Mouse (Mus musculus): ENCODE data around the gene Psma6. TPM values are rescaled to one million over a fixed set of nuclear protein-coding genes. Genes with fewer than 3 reads are reported as not detected.

Psma6 gene
- polyA plus RNA-seq, 1 experiment: 41.7 TPM

DNA sequence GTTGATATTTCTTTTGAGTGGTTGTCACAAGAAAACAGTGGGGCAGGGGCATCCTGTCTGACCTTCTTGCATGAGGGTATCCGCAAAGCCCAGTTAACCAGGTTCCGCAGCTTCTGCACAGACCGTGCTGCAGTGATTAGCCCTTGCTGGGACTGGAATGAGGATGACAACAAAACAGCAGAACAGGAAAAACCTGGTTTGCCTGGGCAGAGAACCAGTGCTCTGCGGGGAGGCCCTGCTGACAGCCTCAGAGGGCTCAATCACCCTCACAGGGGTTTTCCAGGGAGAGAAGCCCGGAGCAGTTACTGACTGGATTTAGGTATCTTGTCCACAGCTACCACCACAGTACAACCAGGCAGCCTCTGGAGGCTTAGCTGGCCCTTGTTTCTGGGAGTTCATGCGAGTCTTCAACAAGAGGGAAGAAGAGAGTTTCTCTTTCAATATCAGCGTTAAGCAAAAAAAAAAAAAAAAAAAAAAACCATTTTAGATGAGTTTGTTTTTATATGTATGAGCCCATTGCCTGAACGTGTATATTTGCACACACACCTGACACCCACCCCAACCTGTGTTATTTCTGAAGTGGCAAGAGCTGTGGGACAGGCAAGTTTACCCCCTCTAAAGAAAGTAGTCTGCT lies 49.9 kb downstream of the Psma6 start:
- no peak for TF ChIP-seq POLR2A (IDR thresholded peaks at IDR 0.05; ENCODE audit: borderline replicate concordance, extremely low read depth, low read depth, low read length)
- no peak for TF ChIP-seq CTCF (IDR thresholded peaks at IDR 0.05; ENCODE audit: insufficient read depth, low read length)
- peaks cover 12% of the 10 kb centered on the region for H3K4me1 ChIP-seq (ENCODE audit: control insufficient read depth, insufficient read depth, low read length)
- DNase-seq: peak; percentile 38
- H3K4me3 ChIP-seq (replicated peaks; ENCODE audit: extremely low read depth, low read depth, low read length): no peak overlapping the region
- WGBS: 31% methylated on average over 8 of the region's 8 CpGs

DNA sequence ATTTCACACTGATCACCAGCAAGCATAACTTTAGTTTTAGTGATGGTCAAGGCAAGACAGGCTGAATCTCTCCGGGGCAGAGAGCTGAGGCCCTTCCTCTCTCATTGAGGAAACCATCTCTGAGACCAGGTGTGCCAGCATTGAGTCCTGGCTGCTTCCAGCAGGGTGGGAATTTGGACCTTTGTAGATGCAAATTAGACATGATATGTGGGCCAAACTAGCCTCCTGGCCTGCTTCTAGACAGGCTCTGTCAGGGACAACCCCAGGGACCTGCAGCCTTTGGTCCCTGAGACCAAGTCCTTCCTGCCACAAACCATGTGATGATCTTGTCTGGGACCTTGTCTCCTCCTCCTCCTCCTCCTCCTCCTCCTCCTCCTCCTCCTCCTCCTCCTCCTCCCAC lies 51.1 kb downstream of the Psma6 start:
- no peak for TF ChIP-seq POLR2A (IDR thresholded peaks at IDR 0.05; ENCODE audit: borderline replicate concordance, extremely low read depth, low read depth, low read length)
- no peak for TF ChIP-seq CTCF (IDR thresholded peaks at IDR 0.05; ENCODE audit: insufficient read depth, low read length)
- no peak for DNase-seq
- WGBS: 76% methylated on average over 1 of the region's 1 CpGs
- Histone ChIP-seq H3K4me1 (ENCODE audit: control insufficient read depth, insufficient read depth, low read length) (peaks cover 12% of the 10 kb centered on the region), H3K4me3 (replicated peaks; ENCODE audit: extremely low read depth, low read depth, low read length) (no peak overlapping the region)

DNA sequence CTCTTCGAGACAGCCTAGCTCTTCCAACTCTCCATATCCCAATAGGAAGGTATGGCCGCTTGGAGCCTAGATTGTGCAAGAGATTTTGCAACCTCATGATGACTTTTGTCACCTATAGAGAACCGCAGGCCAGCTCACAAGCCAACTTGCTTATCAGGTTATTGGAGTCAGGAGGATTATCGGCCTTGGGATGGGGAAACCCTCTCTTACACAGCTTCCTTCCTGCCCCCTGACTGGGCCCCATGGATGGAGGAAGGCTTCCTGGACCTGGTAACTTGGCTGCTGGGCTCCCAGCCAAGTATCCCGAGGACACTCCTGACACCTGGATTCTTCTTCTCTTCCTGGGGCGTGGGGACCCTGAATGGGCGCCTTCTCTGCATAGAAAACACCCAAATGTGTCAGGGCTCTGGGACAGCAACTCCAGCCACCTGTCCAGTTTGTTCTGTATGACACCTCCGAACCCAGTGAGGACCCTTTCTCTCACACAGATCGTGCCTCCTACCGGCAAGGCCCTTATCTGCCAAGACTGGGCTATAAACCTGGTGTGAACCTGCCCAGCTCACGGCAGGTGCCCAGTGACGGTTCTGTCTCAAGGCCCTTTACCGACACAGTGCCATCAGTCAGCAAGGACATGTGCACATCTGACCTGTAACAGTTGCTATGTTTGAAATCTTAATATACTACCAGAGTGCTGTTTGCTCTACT lies 53.3 kb downstream of the Psma6 start:
- 49% methylated on average over 13 of the region's 13 CpGs for WGBS
- Histone ChIP-seq H3K4me3 (replicated peaks; ENCODE audit: extremely low read depth, low read depth, low read length) (no peak overlapping the region), H3K4me1 (ENCODE audit: control insufficient read depth, insufficient read depth, low read length) (peaks cover 12% of the 10 kb centered on the region)
- no peak for DNase-seq
- TF ChIP-seq CTCF (IDR thresholded peaks at IDR 0.05; ENCODE audit: insufficient read depth, low read length): no peak
- TF ChIP-seq POLR2A (IDR thresholded peaks at IDR 0.05; ENCODE audit: borderline replicate concordance, extremely low read depth, low read depth, low read length): no peak

DNA sequence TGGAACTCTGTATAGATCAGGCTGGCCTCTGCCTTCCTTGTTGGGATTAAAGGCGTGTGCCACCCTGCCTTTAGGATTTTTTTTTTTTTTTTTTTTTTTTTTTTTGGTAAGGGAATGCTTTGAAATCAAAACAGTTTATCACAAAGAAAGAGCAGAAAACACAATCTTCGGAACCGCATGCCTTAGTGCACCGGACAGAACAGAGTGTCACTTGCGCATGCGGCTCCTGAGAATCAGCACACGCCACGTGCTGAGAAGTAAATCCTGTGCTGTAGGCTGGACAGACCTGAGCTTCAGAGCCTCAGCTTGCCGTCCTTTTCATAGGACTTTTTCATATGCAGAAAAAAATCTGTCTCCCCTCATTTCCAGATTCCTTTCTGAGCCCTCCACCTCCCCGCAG lies 54.0 kb downstream of the Psma6 start:
- TF ChIP-seq POLR2A (IDR thresholded peaks at IDR 0.05; ENCODE audit: borderline replicate concordance, extremely low read depth, low read depth, low read length): no peak
- TF ChIP-seq CTCF (IDR thresholded peaks at IDR 0.05; ENCODE audit: insufficient read depth, low read length): no peak
- DNase-seq: no peak
- H3K4me3 ChIP-seq (replicated peaks; ENCODE audit: extremely low read depth, low read depth, low read length): no peak overlapping the region
- WGBS: 85% methylated on average over 10 of the region's 10 CpGs
- H3K4me1 ChIP-seq (ENCODE audit: control insufficient read depth, insufficient read depth, low read length): peaks cover 16% of the 10 kb centered on the region

DNA sequence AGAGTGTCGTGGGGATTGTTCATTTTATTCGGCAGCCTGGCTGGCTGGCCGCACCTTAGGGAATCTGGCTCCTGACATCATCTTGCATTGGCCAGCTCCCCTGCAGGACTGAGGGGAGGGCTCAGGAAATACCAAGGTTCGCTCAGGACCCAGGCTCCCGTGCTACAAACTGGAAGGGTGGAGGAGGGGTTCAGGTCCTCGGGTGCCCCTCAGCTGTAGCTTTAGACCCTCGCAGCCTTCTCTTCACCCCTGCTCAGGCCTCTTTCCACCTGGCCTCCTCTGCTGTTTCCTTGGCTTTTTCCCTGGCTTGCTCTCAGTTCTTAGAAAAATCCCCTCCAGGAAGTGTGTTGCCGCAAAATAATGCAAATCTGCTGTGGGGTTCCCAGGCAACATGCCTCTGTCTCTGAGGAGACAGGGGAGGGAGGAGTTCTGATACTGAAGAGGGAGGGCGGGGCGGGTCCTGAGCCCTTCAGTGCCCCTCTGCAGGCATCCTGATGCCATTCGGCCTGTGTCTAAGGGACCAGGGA lies 54.7 kb downstream of the Psma6 start:
- 36% methylated on average over 11 of the region's 11 CpGs for WGBS
- no peak for TF ChIP-seq CTCF (IDR thresholded peaks at IDR 0.05; ENCODE audit: insufficient read depth, low read length)
- TF ChIP-seq POLR2A (IDR thresholded peaks at IDR 0.05; ENCODE audit: borderline replicate concordance, extremely low read depth, low read depth, low read length): no peak
- H3K4me3 ChIP-seq (replicated peaks; ENCODE audit: extremely low read depth, low read depth, low read length): no peak overlapping the region
- no peak for DNase-seq
- H3K4me1 ChIP-seq (ENCODE audit: control insufficient read depth, insufficient read depth, low read length): peaks cover 23% of the 10 kb centered on the region

DNA sequence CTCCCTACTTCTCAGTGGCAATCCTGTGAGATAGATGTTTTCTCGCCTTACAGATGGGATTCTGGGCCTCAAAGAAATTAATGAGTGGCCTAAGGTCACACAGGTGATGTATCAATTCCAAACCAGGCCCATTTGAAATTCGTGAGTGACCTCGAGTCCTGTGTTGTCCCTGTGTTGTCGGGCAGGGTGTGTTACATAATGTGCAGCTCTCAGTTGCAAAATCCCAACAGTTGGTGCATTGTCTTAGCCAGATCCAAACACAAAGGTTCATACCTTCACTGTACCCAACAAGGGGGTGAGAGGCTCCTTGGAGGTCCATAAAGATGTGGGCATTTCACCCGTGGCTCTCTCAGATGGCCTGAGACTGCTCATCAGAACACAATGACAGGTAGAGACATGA lies 56.4 kb downstream of the Psma6 start:
- WGBS: 83% methylated on average over 5 of the region's 5 CpGs
- Histone ChIP-seq H3K4me3 (replicated peaks; ENCODE audit: extremely low read depth, low read depth, low read length) (no peak overlapping the region), H3K4me1 (ENCODE audit: control insufficient read depth, insufficient read depth, low read length) (peaks cover 23% of the 10 kb centered on the region)
- TF ChIP-seq POLR2A (IDR thresholded peaks at IDR 0.05; ENCODE audit: borderline replicate concordance, extremely low read depth, low read depth, low read length) (no peak), CTCF (IDR thresholded peaks at IDR 0.05; ENCODE audit: insufficient read depth, low read length) (no peak)
- no peak for DNase-seq

DNA sequence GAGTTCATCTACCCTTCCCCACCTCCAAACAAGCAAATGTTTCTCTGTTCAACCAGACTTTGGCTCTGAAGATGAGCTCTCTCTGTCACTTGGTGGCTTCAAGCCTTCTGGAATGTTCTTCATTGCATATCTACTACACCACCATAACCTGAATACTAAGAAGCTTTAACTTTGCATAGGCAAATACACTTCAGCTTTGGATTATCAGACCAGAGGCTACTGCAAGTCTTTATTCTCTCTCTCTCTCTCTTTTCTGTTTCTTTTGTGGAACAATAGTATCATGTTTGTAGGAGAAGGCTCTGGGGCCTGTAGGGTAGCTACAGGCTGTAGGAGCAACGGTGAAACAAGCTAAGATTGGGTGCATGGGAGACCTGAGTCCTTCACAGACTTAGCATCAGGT lies 58.2 kb downstream of the Psma6 start:
- no peak overlapping the region for H3K4me3 ChIP-seq (replicated peaks; ENCODE audit: extremely low read depth, low read depth, low read length)
- peaks cover 34% of the 10 kb centered on the region for H3K4me1 ChIP-seq (ENCODE audit: control insufficient read depth, insufficient read depth, low read length)
- DNase-seq: no peak
- TF ChIP-seq POLR2A (IDR thresholded peaks at IDR 0.05; ENCODE audit: borderline replicate concordance, extremely low read depth, low read depth, low read length) (no peak), CTCF (IDR thresholded peaks at IDR 0.05; ENCODE audit: insufficient read depth, low read length) (no peak)
- 87% methylated on average over 1 of the region's 1 CpGs for WGBS

DNA sequence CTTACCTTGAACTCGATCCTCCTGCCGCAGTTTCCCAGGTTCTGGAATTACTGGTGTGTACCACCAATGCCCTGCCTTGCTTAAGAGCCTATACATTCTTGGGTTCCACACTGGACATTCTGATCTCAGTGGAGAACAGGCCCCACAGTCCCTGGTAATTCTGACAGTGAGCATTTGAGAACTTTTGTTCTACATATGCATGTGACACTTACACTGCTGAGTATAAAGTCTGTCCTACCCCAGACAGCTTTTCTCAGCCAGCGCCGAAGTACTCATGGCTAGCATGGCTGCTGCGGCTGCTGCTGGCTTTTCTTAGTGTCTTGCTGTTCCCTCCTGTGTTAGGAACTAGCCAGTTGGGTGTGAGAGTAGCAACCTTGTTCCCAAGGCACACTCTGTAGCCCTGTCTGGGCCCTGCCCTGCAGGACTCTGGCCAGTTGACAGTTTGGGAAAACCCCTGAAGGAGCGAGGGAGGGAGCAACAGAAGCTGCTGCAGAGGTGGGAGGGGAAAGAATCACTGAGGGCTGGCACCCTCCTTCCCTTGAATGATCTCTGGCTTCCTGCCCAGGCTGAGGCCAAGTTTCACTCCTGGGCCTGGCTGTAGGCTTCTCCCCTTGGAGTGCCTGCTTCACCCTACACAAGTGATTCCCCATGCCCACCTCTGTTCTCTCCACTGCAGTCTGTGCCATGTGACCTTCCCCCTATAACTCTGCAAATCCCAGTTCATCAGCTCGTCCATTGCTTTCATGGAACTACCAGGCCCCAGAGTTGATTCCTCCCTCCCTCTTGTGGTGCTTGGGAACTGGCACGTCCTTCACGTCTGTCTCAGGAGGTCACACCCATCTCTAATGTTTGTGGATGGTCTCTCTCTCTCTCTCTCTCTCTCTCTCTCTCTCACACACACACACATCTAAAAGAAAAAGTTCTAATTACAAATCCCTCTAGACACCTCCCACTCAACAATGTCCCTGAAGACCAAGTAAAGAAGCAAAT lies 59.1 kb downstream of the Psma6 start:
- 36% methylated on average over 9 of the region's 9 CpGs for WGBS
- H3K4me1 ChIP-seq (ENCODE audit: control insufficient read depth, insufficient read depth, low read length): peaks cover 37% of the 10 kb centered on the region
- no peak overlapping the region for H3K4me3 ChIP-seq (replicated peaks; ENCODE audit: extremely low read depth, low read depth, low read length)
- TF ChIP-seq CTCF (IDR thresholded peaks at IDR 0.05; ENCODE audit: insufficient read depth, low read length) (no peak), POLR2A (IDR thresholded peaks at IDR 0.05; ENCODE audit: borderline replicate concordance, extremely low read depth, low read depth, low read length) (0 out of 2 replicates have a peak, but pooled peaks have one; percentile 24)
- peak; percentile 82 for DNase-seq

DNA sequence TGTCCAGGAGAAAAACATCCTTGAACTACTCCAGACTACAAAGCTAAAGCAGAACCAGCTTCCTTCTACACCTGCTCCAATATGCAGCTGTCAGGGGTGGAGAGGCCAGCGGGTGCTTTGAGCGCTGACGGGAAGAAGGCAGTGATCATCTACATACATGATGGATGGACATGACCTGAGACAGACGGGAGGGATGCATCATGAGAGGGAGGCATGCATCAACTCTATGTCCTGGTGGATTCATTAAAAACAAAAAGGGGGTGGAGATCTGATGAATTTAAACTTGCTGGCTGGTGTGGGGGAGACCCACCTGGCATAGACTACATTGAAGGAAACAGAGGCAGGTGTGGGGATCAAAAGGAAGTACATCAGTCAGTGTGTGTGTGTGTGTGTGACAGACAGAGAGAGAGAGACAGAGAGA lies 60.0 kb downstream of the Psma6 start:
- WGBS: 73% methylated on average over 4 of the region's 4 CpGs
- peaks cover 31% of the 10 kb centered on the region for H3K4me1 ChIP-seq (ENCODE audit: control insufficient read depth, insufficient read depth, low read length)
- DNase-seq: no peak
- no peak for TF ChIP-seq POLR2A (IDR thresholded peaks at IDR 0.05; ENCODE audit: borderline replicate concordance, extremely low read depth, low read depth, low read length)
- TF ChIP-seq CTCF (IDR thresholded peaks at IDR 0.05; ENCODE audit: insufficient read depth, low read length): no peak
- no peak overlapping the region for H3K4me3 ChIP-seq (replicated peaks; ENCODE audit: extremely low read depth, low read depth, low read length)

Data from lung, adult 2 months (tissue).